Mouse (Mus musculus): Measurements from ENCODE around the gene Rrp12.
"Not testable (repeated sequence)": the region's sequence is repeated elsewhere in the genome, so short reads cannot be mapped to it uniquely, and the experiment has no call there.

The Rrp12 gene

DNA sequence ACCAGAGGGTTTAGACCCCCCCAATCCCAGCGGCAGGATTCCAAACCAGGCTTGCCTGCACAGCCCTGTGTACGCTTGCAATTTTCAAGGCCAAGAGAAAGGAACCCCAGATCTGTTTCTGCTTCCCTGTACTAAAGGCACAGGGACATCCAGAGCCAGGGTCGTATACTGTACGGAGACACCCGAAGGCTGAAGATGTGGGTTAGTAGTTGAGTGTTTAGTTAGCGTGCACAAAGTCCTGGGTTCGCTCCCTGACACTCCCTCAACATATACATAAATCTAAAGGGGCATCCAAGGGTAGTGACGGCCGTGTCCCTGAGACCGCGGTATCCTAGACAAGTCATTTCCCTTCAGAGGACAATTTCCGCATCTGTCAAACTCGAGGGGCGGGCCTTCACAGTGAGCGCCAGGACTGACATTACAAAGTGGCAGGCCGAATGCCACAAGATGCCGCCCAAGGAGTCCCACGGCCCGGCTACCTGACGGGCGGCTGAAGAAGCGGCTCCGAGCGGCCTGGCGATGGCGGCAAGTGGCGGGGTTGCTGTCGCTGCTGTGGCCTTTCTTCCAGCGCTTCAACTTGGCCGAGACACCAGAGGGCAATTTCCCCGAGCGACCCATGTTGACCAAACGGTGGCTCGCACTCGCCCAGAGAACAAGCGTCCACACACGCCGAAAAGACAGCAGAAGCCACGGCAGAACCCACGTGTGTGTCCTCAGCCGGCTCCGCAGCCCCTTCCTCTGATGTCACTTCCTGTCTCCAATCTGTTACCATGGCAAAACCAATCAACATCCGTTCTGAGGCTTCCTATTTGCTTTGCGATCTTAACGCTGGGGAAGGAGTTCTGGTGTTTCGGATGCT, at the start of gene Rrp12:
TSS of gene Rrp12 (minus strand) at position 714 of the 859 bp plus-strand sequence.
- DNase-seq: peak; percentile 70

DNA sequence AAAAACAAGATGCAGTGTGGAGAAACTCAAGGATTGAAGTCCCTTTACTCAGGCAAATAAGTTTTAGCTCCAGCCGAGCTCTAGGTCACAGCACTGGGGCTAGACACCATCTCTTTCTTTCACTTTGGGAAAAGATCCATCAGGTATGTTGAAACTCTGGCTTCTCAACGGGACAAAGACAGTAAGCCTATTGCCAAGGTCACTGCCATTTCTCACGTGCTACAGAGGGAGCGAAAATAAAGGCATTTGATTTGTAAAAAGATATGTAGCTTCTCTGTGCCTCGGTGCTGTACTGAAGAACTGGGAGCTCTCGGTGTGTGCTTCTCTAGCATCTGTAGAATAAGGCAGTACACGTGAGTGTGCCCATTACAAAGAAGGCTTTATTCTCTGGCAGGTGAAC, 47.9 kb upstream of the Rrp12 start:
- no peak for DNase-seq

- DNase-seq: no peak
Observed at GRCm38 (mm10) chr19:41938539-41938938, 42.6 kb upstream of the Rrp12 start.

DNA sequence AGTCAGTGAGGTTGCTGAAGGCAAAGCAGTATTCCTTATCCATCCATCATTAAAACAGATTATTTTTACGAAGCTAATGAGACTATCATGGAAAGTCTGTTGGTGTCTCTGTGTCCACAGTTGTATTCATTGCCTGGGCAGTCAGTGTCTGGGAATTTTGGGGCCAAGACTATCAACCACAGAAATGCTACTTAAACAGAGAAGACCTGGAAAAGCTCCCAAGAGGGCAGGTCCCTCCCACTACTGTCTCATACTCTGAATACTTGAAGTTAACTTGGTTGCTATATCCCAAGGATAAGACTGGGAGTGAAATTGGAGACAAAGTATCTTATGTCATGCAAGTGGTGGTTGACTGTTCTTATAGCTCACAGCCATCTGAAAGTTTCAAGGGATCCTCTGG, 39.9 kb upstream of the Rrp12 start:
- DNase-seq: no peak

- DNase-seq: no peak
Observed at GRCm38 (mm10) chr19:41934124-41934523, 38.2 kb upstream of the Rrp12 start.

DNA sequence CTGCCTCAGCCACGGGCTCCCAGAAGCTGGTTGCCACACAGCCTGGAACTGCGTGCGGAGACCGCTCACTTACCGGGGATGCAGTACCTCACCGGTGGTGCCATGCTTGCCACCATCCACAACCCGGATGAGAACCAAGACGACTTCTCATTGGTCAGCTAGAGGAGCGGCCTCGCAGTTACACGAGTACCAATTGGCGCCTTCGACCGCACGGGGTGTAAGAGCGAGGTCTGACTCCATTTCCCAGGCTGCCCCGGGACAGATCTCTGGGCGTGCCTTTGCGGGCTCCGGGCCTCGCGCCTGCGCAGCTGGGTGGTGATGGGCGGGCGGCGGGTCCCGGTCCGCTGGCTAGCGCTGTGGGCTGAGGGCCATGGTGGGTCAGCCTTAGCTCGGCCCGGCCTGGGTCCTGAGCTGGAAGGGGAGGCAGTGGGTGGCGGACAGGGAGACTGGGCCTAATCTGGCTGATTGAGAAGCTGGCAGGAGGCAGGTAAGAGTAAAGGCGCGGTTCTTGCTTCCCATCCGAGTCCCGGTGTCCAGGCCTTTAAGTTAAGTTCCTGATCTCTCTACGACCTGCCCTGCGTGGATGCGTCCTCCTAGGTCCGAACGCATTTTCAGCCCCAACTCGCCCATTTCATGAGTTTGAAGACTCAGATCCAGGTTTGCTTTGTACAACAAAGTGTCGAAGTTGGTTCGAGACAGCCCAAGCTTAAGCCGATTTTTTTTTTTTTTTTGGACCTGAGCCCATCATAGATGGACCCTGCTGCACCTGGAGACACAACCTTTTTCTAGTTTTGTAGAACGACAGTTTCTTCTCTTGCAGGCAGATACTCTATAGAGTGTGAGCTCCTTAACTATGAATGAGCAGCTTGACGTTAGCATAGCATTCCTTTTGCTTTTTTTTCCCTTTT, 37.5 kb upstream of the Rrp12 start, which contains the start of the genes Exosc1 and Zdhhc16:
TSS of gene Exosc1 (minus strand) at position 245 of the 908 bp plus-strand sequence.
TSS of gene Zdhhc16 (plus strand) at position 302 of the 908 bp plus-strand sequence.
- peak; percentile 97 for DNase-seq

DNA sequence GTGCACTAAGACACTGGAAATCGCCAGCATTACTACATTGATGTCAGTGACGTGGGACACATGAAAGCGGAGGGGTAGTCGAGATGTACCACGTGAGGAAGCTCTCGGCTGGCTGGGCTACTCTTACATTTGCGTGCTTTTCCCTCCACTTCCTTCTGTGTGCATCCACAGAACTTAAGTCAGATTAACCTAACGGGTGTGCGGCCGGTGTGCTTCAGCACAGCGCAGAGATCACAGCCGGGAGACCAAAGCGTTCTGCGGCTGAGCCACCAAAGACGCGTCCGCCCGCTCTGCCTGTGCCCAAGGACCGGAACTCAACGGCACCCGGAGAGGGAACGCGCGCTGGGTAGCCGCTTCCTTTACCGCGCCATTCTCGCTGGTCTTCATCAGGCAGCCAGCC, 36.7 kb upstream of the Rrp12 start:
- DNase-seq: no peak

- no peak for DNase-seq
Observed at GRCm38 (mm10) chr19:41920412-41921067, 24.6 kb upstream of the Rrp12 start.

- DNase-seq: no peak
Observed at GRCm38 (mm10) chr19:41919471-41919870, 23.5 kb upstream of the Rrp12 start.

DNA sequence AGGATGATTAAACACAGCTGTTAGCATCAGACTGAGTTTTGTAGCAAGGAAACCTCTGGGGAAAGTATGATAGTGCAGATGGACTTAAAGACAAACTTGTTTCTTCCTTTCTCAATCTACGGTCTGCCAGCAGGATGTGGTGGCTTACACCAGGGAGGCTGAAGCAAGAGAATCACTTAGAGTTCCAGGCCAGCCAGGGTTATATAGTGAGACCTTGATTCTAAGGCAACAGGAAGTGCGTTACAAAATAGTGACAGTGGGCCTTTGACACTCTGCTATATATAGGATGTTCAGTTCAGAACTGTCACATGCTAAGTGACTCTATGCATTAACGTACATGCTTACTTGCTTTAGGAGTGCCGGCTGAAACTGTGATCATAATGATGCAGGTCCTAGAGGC, 20.9 kb upstream of the Rrp12 start:
- no peak for DNase-seq

GRCm38 (mm10) chr19:41915294-41915693, 19.3 kb upstream of the Rrp12 start:
- no peak for DNase-seq

DNA sequence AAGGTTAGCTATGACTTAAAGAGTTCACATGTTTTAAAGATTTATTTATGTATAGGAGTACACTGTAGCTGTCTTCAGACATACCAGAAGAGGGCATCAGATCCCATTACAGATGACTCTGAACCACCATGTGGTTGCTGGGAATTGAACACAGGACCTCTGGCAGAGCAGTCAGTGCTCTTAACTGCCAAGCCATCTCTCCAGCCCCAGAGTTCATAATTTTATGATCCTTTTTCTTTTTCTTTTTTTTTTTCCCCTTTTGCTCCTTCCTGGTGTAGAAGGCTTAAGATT, 18.6 kb upstream of the Rrp12 start:
- DNase-seq: not testable (repeated sequence)

DNA sequence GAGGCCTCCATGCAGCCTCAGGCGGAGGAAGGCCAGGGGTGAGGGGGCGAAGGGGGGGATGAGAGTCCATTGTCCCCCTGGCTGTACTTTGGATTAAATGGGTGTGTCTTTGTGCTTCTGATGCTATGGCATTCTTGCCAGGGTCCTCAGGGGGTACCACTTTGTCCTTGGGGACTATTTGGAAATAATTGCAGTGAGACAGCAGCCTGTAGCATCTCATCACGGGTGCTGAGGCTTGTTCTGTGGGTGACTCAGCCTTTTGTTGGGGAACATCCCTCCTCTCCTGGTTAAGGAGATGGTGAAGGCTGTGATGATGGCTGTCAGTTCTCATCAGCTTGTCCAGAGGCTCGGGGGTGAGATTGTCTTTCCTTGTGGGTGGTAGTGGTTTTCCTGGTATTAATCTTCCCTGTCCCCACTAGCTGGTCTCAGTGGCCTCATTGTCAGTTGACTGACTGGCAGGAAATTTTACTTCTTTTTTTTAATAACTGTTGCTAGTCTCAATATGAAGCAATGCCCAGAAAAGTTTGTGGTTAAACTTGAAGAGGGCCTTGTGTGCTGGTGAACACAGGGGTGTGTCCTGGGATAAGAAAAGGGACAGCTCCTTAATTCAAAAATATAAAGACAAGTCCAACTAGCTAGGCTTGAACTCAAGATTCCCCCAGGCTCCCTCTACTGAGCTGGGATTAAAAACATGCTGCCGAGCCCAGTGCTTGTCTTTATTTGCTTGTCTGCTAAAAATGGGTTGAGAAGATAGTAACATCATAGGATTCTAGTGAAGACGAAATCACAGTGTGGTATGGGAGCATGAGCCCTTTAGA, 18.0 kb upstream of the Rrp12 start:
- no peak for DNase-seq

- DNase-seq: peak; percentile 62
Observed at GRCm38 (mm10) chr19:41912121-41913080, 16.4 kb upstream of the Rrp12 start.

DNA sequence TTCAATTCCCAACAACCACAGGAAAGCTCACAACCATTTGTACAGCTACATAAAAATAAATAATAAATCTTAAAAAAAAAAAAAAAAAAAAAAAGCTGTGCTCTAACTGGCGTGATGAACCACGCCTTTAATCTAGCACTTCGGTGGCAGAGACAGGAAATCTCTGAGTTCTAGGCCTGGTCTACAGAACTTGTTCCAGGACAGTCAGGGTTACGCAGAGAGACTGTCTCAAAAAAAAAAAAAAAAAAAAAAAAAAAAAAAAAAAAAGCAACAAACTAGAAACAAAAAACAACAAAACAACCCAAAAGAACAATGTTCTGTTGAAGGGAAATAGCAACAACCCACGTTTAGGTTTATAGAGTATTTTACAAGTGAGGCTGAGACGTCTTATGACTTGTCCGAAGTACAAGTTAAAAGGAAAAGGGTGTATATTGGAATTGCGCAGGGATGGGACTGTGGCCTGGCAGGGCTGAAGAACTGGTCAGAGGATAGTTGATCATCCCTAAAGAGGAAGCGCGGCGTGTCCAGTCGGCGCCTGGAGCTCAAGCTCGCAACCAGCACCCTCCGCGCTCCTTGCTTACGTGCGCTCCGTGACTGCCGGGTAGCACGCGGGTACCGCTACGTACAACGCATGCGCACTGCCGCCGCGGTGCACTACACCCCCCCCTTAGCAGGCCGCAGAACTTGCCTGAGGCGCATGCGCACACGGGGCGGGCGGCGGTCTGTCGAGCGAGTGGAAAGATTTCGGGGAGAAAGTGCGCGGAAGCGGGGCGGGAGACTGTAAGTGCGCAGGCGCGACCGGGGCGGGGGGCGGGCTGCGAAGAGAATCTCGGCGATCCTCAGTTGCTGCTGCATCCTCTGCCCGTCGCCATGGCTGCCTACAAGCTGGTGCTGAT, 15.5 kb upstream of the Rrp12 start, which contains the start of gene Pgam1:
TSS of gene Pgam1 (plus strand) at position 746 of the 896 bp plus-strand sequence.
- DNase-seq: peak; percentile 97

DNA sequence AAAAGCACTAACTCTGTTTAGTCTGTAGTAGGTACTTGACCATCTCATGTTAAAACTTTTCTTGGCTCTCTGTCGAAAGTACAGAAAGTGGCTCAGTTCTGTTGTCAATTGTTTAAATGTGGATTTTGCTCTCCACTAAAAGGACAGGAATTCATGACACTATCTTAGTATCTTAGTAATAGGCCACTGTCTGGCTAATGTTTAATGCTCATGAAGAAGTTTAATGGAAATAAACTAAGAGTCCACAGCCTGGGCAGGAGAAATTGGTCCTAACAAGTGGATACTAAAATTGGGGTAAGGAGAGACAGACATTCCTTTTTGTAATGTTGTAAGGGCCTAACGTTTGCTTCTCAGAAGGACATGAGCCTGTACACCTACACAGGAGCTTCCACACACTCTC, 14.4 kb upstream of the Rrp12 start:
- DNase-seq: no peak

GRCm38 (mm10) chr19:41908736-41909135, 12.8 kb upstream of the Rrp12 start:
- DNase-seq: no peak

GRCm38 (mm10) chr19:41907079-41907760, 11.2 kb upstream of the Rrp12 start:
- no peak for DNase-seq

All from cerebellum, adult 11 months (tissue).